Mouse (Mus musculus): ENCODE measurements at regions not wholly inside any gene's neighbourhood (a gene's known extent, or its start where the extent isn't known, plus 50 kb on each side); places are given as distances from the start of the nearest gene placed in this dataset.

GRCm38 (mm10) chr4:21616116-21616515 lies 69.6 kb downstream of the Prdm13 start:
- WGBS: 62% methylated on average over 5 of the region's 5 CpGs
- no peak for ATAC-seq (ENCODE audit: insufficient read depth, low read depth)

GRCm38 (mm10) chr4:21614429-21614828 lies 71.3 kb downstream of the Prdm13 start:
- Histone ChIP-seq H3K27ac (ENCODE audit: low read depth) (no peak overlapping the region), H3K4me1 (ENCODE audit: control insufficient read depth, insufficient read depth) (no peaks in the 10 kb centered on the region), H3K4me3 (ENCODE audit: low read depth, low read length) (no peak overlapping the region), H3K9ac (replicated peaks; ENCODE audit: low read depth, low read length) (no peak overlapping the region), H3K27me3 (ENCODE audit: control insufficient read depth, insufficient read depth, low read length) (no peaks in the 10 kb centered on the region), H3K4me2 (ENCODE audit: low read depth, low read length) (no peak overlapping the region), H3K9me3 (replicated peaks; ENCODE audit: control insufficient read depth, low read length) (no peaks in the 10 kb centered on the region), H3K36me3 (replicated peaks; ENCODE audit: control insufficient read depth, insufficient read depth, low read length) (no peaks in the 10 kb centered on the region)
- WGBS: 33% methylated on average over 3 of the region's 3 CpGs
- DNase-seq (ENCODE audit: low spot score): no peak
- TF ChIP-seq EP300 (IDR thresholded peaks at IDR 0.05; ENCODE audit: low read depth) (no peak), CTCF (IDR thresholded peaks at IDR 0.05; ENCODE audit: low read depth) (no peak)
- ATAC-seq (ENCODE audit: insufficient read depth, low read depth): no peak

More at GRCm38 (mm10) chr4:21616116-21616515, 69.6 kb downstream of the Prdm13 start:
- TF ChIP-seq CTCF (IDR thresholded peaks at IDR 0.05; ENCODE audit: low read depth) (no peak), EP300 (IDR thresholded peaks at IDR 0.05; ENCODE audit: low read depth) (no peak)
- H3K36me3 ChIP-seq (replicated peaks; ENCODE audit: control insufficient read depth, insufficient read depth, low read length): no peaks in the 10 kb centered on the region
- no peak for DNase-seq (ENCODE audit: low spot score)
- H3K4me2 ChIP-seq (ENCODE audit: low read depth, low read length): no peak overlapping the region
- H3K4me1 ChIP-seq (ENCODE audit: control insufficient read depth, insufficient read depth): no peaks in the 10 kb centered on the region
- H3K9me3 ChIP-seq (replicated peaks; ENCODE audit: control insufficient read depth, low read length): no peaks in the 10 kb centered on the region
- no peak overlapping the region for H3K4me3 ChIP-seq (ENCODE audit: low read depth, low read length)
- no peak overlapping the region for H3K9ac ChIP-seq (replicated peaks; ENCODE audit: low read depth, low read length)
- no peaks in the 10 kb centered on the region for H3K27me3 ChIP-seq (ENCODE audit: control insufficient read depth, insufficient read depth, low read length)
- H3K27ac ChIP-seq (ENCODE audit: low read depth): no peak overlapping the region

- 72% methylated on average over 5 of the region's 5 CpGs for WGBS
- Histone ChIP-seq H3K4me1 (ENCODE audit: control insufficient read depth, insufficient read depth) (no peaks in the 10 kb centered on the region), H3K27me3 (ENCODE audit: control insufficient read depth, insufficient read depth, low read length) (no peaks in the 10 kb centered on the region), H3K9ac (replicated peaks; ENCODE audit: low read depth, low read length) (no peak overlapping the region), H3K27ac (ENCODE audit: low read depth) (no peak overlapping the region), H3K9me3 (replicated peaks; ENCODE audit: control insufficient read depth, low read length) (no peaks in the 10 kb centered on the region), H3K4me3 (ENCODE audit: low read depth, low read length) (no peak overlapping the region), H3K36me3 (replicated peaks; ENCODE audit: control insufficient read depth, insufficient read depth, low read length) (no peaks in the 10 kb centered on the region), H3K4me2 (ENCODE audit: low read depth, low read length) (no peak overlapping the region)
- no peak for ATAC-seq (ENCODE audit: insufficient read depth, low read depth)
- no peak for DNase-seq (ENCODE audit: low spot score)
- no peak for TF ChIP-seq EP300 (IDR thresholded peaks at IDR 0.05; ENCODE audit: low read depth)
- TF ChIP-seq CTCF (IDR thresholded peaks at IDR 0.05; ENCODE audit: low read depth): no peak
Observed at GRCm38 (mm10) chr4:21611531-21612282, 74.1 kb downstream of the Prdm13 start.

GRCm38 (mm10) chr4:21598024-21598423 lies 87.7 kb downstream of the Prdm13 start:
- DNase-seq (ENCODE audit: low spot score): no peak
- H3K9me3 ChIP-seq (replicated peaks; ENCODE audit: control insufficient read depth, low read length): no peaks in the 10 kb centered on the region
- no peak overlapping the region for H3K4me2 ChIP-seq (ENCODE audit: low read depth, low read length)
- H3K9ac ChIP-seq (replicated peaks; ENCODE audit: low read depth, low read length): no peak overlapping the region
- ATAC-seq (ENCODE audit: insufficient read depth, low read depth): no peak
- WGBS: 38% methylated on average over 2 of the region's 2 CpGs
- no peaks in the 10 kb centered on the region for H3K27me3 ChIP-seq (ENCODE audit: control insufficient read depth, insufficient read depth, low read length)
- H3K36me3 ChIP-seq (replicated peaks; ENCODE audit: control insufficient read depth, insufficient read depth, low read length): no peaks in the 10 kb centered on the region
- H3K4me1 ChIP-seq (ENCODE audit: control insufficient read depth, insufficient read depth): no peaks in the 10 kb centered on the region
- no peak overlapping the region for H3K27ac ChIP-seq (ENCODE audit: low read depth)
- TF ChIP-seq CTCF (IDR thresholded peaks at IDR 0.05; ENCODE audit: low read depth) (no peak), EP300 (IDR thresholded peaks at IDR 0.05; ENCODE audit: low read depth) (no peak)
- no peak overlapping the region for H3K4me3 ChIP-seq (ENCODE audit: low read depth, low read length)

- no peak for TF ChIP-seq EP300 (IDR thresholded peaks at IDR 0.05; ENCODE audit: low read depth)
- no peak for TF ChIP-seq CTCF (IDR thresholded peaks at IDR 0.05; ENCODE audit: low read depth)
- Histone ChIP-seq H3K4me2 (ENCODE audit: low read depth, low read length) (no peak overlapping the region), H3K4me3 (ENCODE audit: low read depth, low read length) (no peak overlapping the region), H3K27ac (ENCODE audit: low read depth) (no peak overlapping the region), H3K9me3 (replicated peaks; ENCODE audit: control insufficient read depth, low read length) (no peaks in the 10 kb centered on the region), H3K4me1 (ENCODE audit: control insufficient read depth, insufficient read depth) (no peaks in the 10 kb centered on the region), H3K27me3 (ENCODE audit: control insufficient read depth, insufficient read depth, low read length) (no peaks in the 10 kb centered on the region), H3K9ac (replicated peaks; ENCODE audit: low read depth, low read length) (no peak overlapping the region), H3K36me3 (replicated peaks; ENCODE audit: control insufficient read depth, insufficient read depth, low read length) (no peaks in the 10 kb centered on the region)
- 72% methylated on average over 3 of the region's 3 CpGs for WGBS
- DNase-seq (ENCODE audit: low spot score) (no peak), ATAC-seq (ENCODE audit: insufficient read depth, low read depth) (no peak)
Observed at GRCm38 (mm10) chr4:21547771-21548170, 138.0 kb downstream of the Prdm13 start.

GRCm38 (mm10) chr4:21539583-21539982 lies 146.2 kb downstream of the Prdm13 start:
- Histone ChIP-seq H3K27ac (ENCODE audit: low read depth) (no peak overlapping the region), H3K4me3 (ENCODE audit: low read depth, low read length) (no peak overlapping the region), H3K9ac (replicated peaks; ENCODE audit: low read depth, low read length) (no peak overlapping the region), H3K27me3 (ENCODE audit: control insufficient read depth, insufficient read depth, low read length) (no peaks in the 10 kb centered on the region), H3K9me3 (replicated peaks; ENCODE audit: control insufficient read depth, low read length) (no peaks in the 10 kb centered on the region), H3K4me1 (ENCODE audit: control insufficient read depth, insufficient read depth) (no peaks in the 10 kb centered on the region), H3K36me3 (replicated peaks; ENCODE audit: control insufficient read depth, insufficient read depth, low read length) (no peaks in the 10 kb centered on the region), H3K4me2 (ENCODE audit: low read depth, low read length) (no peak overlapping the region)
- WGBS: 70% methylated on average over 2 of the region's 2 CpGs
- DNase-seq (ENCODE audit: low spot score) (no peak), ATAC-seq (ENCODE audit: insufficient read depth, low read depth) (no peak)
- TF ChIP-seq CTCF (IDR thresholded peaks at IDR 0.05; ENCODE audit: low read depth) (no peak), EP300 (IDR thresholded peaks at IDR 0.05; ENCODE audit: low read depth) (no peak)

Measured in heart, postnatal 0 days (tissue).